Mouse (Mus musculus) heart, embryonic 16.5 days (tissue): ENCODE measurements around the gene Top3a. TPM values are rescaled to one million over a fixed set of nuclear protein-coding genes. Genes with fewer than 3 reads are reported as not detected.

ENCODE experiments used
- microRNA-seq: library from miRNA; unstranded; fragments of <30 nt; microRNA quantifications from one replicate; pipeline ENCODE4, GENCODE M21; 2017
- polyA plus RNA-seq: library from polyadenylated mRNA; unstranded; fragments of >200 nt; fragmentation: Nextera tagmentation; extraction: Ambion mirVana; gene quantifications from 2 replicates; pipeline ENCODE4 v1.2.1, GENCODE M21; 2015

Top3a gene
- polyA plus RNA-seq, 1 experiment from 2014 or later, result 9.8 TPM

Small RNAs within 50 kb of the gene (microRNA-seq; reads per million reads assigned to microRNA genes)
- 5.1 reads per million, percentile 19 among the genes with 10 or more reads in this experiment for gene Mir5100

Other genes with a start within 250 kb of the Top3a start
- 33.9 and 37.2 TPM in 2 replicates for gene Alkbh5, start 241.0 kb downstream of the Top3a start, polyA plus RNA-seq
- gene Llgl1, start 77.6 kb downstream of the Top3a start, polyA plus RNA-seq, result 28.9 and 33.9 TPM in 2 replicates
- gene Flii, start 50.1 kb downstream of the Top3a start, polyA plus RNA-seq, result 86.7 and 95.8 TPM in 2 replicates
- 18.9 and 21.1 TPM in 2 replicates for gene Mief2, start 49.0 kb downstream of the Top3a start, polyA plus RNA-seq
- 4.3 and 4.6 TPM in 2 replicates for gene Smcr8, start 159 bp upstream of the Top3a start, polyA plus RNA-seq
- 50.9 and 52.7 TPM in 2 replicates for gene Shmt1, start 34.4 kb upstream of the Top3a start, polyA plus RNA-seq
- gene Dhrs7b, start 53.3 kb upstream of the Top3a start, polyA plus RNA-seq, result 29.9 and 33.6 TPM in 2 replicates
- 68.2 and 68.4 TPM in 2 replicates for gene Tmem11, start 101.9 kb upstream of the Top3a start, polyA plus RNA-seq
- 16.9 and 17.0 TPM in 2 replicates for gene Natd1, start 137.4 kb upstream of the Top3a start, polyA plus RNA-seq
- 67.7 and 69.2 TPM in 2 replicates for gene Map2k3, start 154.7 kb upstream of the Top3a start, polyA plus RNA-seq
- 5.7 and 5.9 TPM in 2 replicates for gene Kcnj12, start 245.2 kb upstream of the Top3a start, polyA plus RNA-seq